Mouse (Mus musculus) natural killer cell, adult 2 months (primary cell): ENCODE results near the gene Lelp1.

Experiments
- DNase-seq, 2 experiments: peaks; one replicate each; pipeline ENCODE4 v3.0.0; 2022; ENCODE audit warnings: low spot score in 2 of 2

The Lelp1 gene

GRCm38 (mm10) chr3:92142644-92143043 lies at the start of gene Lelp1:
Gene Lelp1, minus strand, starts transcription at chr3:92142744.
- no peak for DNase-seq

- no peak for DNase-seq
These were observed 34.3 kb upstream of the Lelp1 start for GRCm38 (mm10) chr3:92176880-92177279.

GRCm38 (mm10) chr3:92169847-92170246 lies 27.3 kb upstream of the Lelp1 start:
- DNase-seq = no peak

- DNase-seq = no peak
These were observed 10.8 kb upstream of the Lelp1 start for GRCm38 (mm10) chr3:92153322-92153721.

GRCm38 (mm10) chr3:92150631-92151277 lies 8.2 kb upstream of the Lelp1 start:
- no peak for DNase-seq

- DNase-seq = no peak
These were observed 5.4 kb upstream of the Lelp1 start for GRCm38 (mm10) chr3:92147913-92148312.

- no peak for DNase-seq
These were observed 4.9 kb upstream of the Lelp1 start for GRCm38 (mm10) chr3:92147420-92147819.

GRCm38 (mm10) chr3:92123847-92124246 lies 18.7 kb downstream of the Lelp1 start, which contains the start of gene Prr9:
Gene Prr9, minus strand, starts transcription at chr3:92123947.
- no peak for DNase-seq

- no peak for DNase-seq
These were observed 21.6 kb downstream of the Lelp1 start for GRCm38 (mm10) chr3:92120902-92121301.

- no peak for DNase-seq
These were observed 24.6 kb downstream of the Lelp1 start for GRCm38 (mm10) chr3:92117930-92118329.

- DNase-seq = no peak
These were observed 31.0 kb downstream of the Lelp1 start for GRCm38 (mm10) chr3:92111526-92111925.

- DNase-seq = no peak
These were observed 31.8 kb downstream of the Lelp1 start for GRCm38 (mm10) chr3:92110790-92111189.

GRCm38 (mm10) chr3:92106582-92106981 lies 36.0 kb downstream of the Lelp1 start:
- no peak for DNase-seq
